Mouse (Mus musculus) spleen, adult 2 months (tissue): ENCODE results near the gene Acsm4.

Experiments
- CTCF ChIP-seq: fragments of 200-500 bp; IDR thresholded peaks from 2 replicates; pipeline ENCODE4 v1.5.1; 2011; ENCODE audit warnings: mild to moderate bottlenecking, inconsistent platforms; ENCODE audit not compliant: insufficient read depth, insufficient read length, insufficient replicate concordance; ENCODE audit errors: extremely low read depth
- POLR2A ChIP-seq: fragments of 200-500 bp; IDR thresholded peaks from 2 replicates; pipeline ENCODE4 v1.6.1; 2011; ENCODE audit warnings: low read depth, low read length, inconsistent platforms

GRCm38 (mm10) chr7:119744321-119744720 is 54.5 kb downstream of the Acsm4 start:
- TF ChIP-seq CTCF (no peak), POLR2A (no peak)
